Mouse (Mus musculus) ZHBTc4 (cell line): Measurements from ENCODE around the gene Cln3.

Experiments
- DNase-seq: peaks from one replicate; pipeline ENCODE4 v3.0.0-alpha.2; 2011; ENCODE audit warnings: low read depth, low spot score

Gene Cln3

DNA sequence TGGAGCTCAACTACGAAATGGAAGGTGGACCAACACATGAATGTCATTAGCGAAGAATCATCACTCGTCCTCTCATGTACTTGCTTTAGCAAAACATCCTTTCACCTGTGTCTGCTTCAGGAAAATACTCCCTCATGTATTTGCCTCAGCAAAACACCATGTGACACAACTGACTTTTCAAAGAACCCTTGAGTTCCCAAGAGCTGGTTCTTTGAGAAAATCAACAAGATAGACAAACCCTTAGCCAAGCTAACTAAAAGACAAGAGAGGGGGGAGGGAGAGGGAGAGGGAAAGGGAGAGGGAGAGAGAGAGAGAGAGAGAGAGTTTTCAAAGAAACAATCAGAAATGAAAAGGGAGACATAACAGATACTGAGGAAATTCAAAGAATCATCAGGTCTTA is 62.3 kb downstream of the Cln3 start:
- no peak for DNase-seq
